ENCODE assay signal across 11 mouse cellular contexts in the genomic region with DNA sequence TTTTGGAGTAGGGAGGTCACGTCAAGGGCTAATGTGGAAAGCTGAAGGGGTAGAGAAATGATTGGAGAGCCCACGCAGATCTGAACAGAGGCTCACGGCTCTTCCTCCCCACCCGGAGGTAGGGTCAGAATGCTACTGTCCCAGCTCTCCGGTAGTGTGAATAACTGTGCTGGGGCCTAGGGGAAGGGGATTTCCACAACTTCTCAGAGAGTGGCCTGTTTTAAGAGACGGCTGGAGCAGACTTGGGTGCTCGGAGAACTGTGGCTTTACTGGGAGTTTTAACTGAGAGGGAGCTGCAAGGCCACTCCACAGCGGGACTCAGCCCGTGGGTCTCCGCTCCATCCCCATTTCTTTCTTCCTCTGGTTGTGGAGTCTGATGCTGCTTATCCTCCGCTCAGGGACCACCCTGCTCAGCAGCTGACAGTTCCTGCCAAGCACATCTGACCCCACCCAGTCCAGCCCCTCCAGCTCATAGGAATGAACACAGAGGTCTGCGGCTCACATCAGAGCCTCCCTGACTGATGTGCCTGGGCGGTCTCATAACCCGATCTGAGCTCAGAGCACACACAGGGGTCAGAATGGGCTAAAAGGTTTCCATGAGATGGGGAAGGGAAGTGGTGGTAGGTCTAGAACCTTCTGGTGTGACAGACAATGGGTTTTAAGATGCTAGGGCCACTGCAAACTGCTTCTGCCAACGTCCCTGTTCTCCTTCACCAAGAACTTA. TPM values are rescaled to one million over a fixed set of nuclear protein-coding genes. Genes with fewer than 3 reads are reported as not detected.
DNase-seq lines count a peak whose midpoint lies in the region; ATAC-seq and TF ChIP-seq lines count a peak whose summit lies in the region.
"Had no signal": no experiment of that assay in that cellular context is flagged by ENCODE, and none has a peak within 500 bp of the region (broad histone marks: within the 10 kb centered on the region; RNA-seq: fewer than 3 reads in every experiment).

No protein-coding gene starts in this region.

- no peaks in the 10 kb centered on the region for H3K27me3 ChIP-seq in heart, embryonic 13.5 days (replicated peaks)
- H3K27me3 ChIP-seq in lung, embryonic 14.5 days (ENCODE audit: insufficient read depth, low read length): no peaks in the 10 kb centered on the region
- no peaks in the 10 kb centered on the region for H3K27me3 ChIP-seq in embryonic facial prominence, embryonic 10.5 days (replicated peaks; ENCODE audit: low read depth, poor library complexity, severe bottlenecking)
- no peaks in the 10 kb centered on the region for H3K27me3 ChIP-seq in limb, embryonic 15.5 days
- H3K27me3 ChIP-seq: liver, embryonic 13.5 days had no signal

- 53% methylated on average over 15 of the region's 15 CpGs for WGBS in heart, embryonic 13.5 days
- WGBS in lung, embryonic 14.5 days: 47% methylated on average over 15 of the region's 15 CpGs
- WGBS in embryonic facial prominence, embryonic 10.5 days: 70% methylated on average over 15 of the region's 15 CpGs
- WGBS in limb, embryonic 15.5 days: 72% methylated on average over 15 of the region's 15 CpGs

- peaks cover 32% of the 10 kb centered on the region for H3K4me1 ChIP-seq in heart, embryonic 13.5 days
- H3K4me1 ChIP-seq in lung, embryonic 14.5 days (ENCODE audit: insufficient read depth): peaks cover 5% of the 10 kb centered on the region; the same call in 1 of the 2 replicates
- H3K4me1 ChIP-seq in embryonic facial prominence, embryonic 10.5 days: peaks cover 37% of the 10 kb centered on the region
- peaks cover 22% of the 10 kb centered on the region for H3K4me1 ChIP-seq in limb, embryonic 15.5 days

- DNase-seq in heart, adult 18-20 months: no peak
- no peak for DNase-seq in lung, embryonic 14.5 days
- no peak for DNase-seq in lung, adult 18-20 months
- peak; percentile 10 for DNase-seq in embryonic facial prominence, embryonic 10.5 days (ENCODE audit: low spot score)
- no peak for DNase-seq in c-Kit-positive CD71-positive TER-119-positive erythroid progenitor cells, embryonic 14.5 days (ENCODE audit: low spot score)
- DNase-seq in cerebellum, adult 11 months: no peak
- DNase-seq: adrenal gland, adult 2 months; liver, embryonic 13.5 days; right cerebral cortex, postnatal 14 days had no signal

- no peak for TF ChIP-seq CTCF in lung, embryonic 14.5 days (IDR thresholded peaks at IDR 0.05; ENCODE audit: low read depth)

- no peak overlapping the region for H3K4me3 ChIP-seq in heart, embryonic 13.5 days
- H3K4me3 ChIP-seq in lung, embryonic 14.5 days (ENCODE audit: low read depth, low read length): no peak overlapping the region
- no peak overlapping the region for H3K4me3 ChIP-seq in embryonic facial prominence, embryonic 10.5 days
- no peak overlapping the region for H3K4me3 ChIP-seq in limb, embryonic 15.5 days
- H3K4me3 ChIP-seq: liver, embryonic 13.5 days had no signal

- no peak; the same call in 1 of the 2 replicates for ATAC-seq in heart, embryonic 13.5 days (ENCODE audit: extremely low read depth, insufficient number of reproducible peaks, low FRiP score, low TSS enrichment)
- ATAC-seq in lung, embryonic 14.5 days (ENCODE audit: insufficient read depth): no peak; the same call in 1 of the 2 replicates
- no peak for ATAC-seq in limb, embryonic 15.5 days (ENCODE audit: insufficient number of reproducible peaks, low FRiP score, low TSS enrichment, low read depth)

- peaks cover 51% of the 10 kb centered on the region for H3K36me3 ChIP-seq in heart, embryonic 13.5 days
- H3K36me3 ChIP-seq in lung, embryonic 14.5 days (ENCODE audit: insufficient read depth): peaks cover 25% of the 10 kb centered on the region; the same call in 1 of the 2 replicates
- peaks cover 28% of the 10 kb centered on the region for H3K36me3 ChIP-seq in embryonic facial prominence, embryonic 10.5 days (replicated peaks)
- peaks cover 39% of the 10 kb centered on the region for H3K36me3 ChIP-seq in limb, embryonic 15.5 days

- H3K9ac ChIP-seq in heart, embryonic 13.5 days: 0 out of 2 replicates have a peak overlapping the region, but pooled peaks have one; percentile 37
- H3K9ac ChIP-seq in lung, embryonic 14.5 days: 0 out of 2 replicates have a peak overlapping the region, but pooled peaks have one; percentile 8
- H3K9ac ChIP-seq in limb, embryonic 15.5 days: no peak overlapping the region
- H3K9ac ChIP-seq: liver, embryonic 13.5 days had no signal

- no peak overlapping the region for H3K4me2 ChIP-seq in heart, embryonic 13.5 days
- no peak overlapping the region for H3K4me2 ChIP-seq in lung, embryonic 14.5 days
- no peak overlapping the region for H3K4me2 ChIP-seq in limb, embryonic 15.5 days
- H3K4me2 ChIP-seq: liver, embryonic 13.5 days had no signal

- H3K27ac ChIP-seq in heart, embryonic 13.5 days (replicated peaks): peak overlapping the region; percentile 45
- peak overlapping the region; percentile 0; the same call in 1 of the 2 replicates for H3K27ac ChIP-seq in lung, embryonic 14.5 days (ENCODE audit: low read depth)
- peak overlapping the region; percentile 65 for H3K27ac ChIP-seq in embryonic facial prominence, embryonic 10.5 days (replicated peaks)
- peak overlapping the region; percentile 30; the same call in 1 of the 2 replicates for H3K27ac ChIP-seq in limb, embryonic 15.5 days
- H3K27ac ChIP-seq: liver, embryonic 13.5 days had no signal

- no peaks in the 10 kb centered on the region for H3K9me3 ChIP-seq in heart, embryonic 13.5 days
- no peaks in the 10 kb centered on the region for H3K9me3 ChIP-seq in lung, embryonic 14.5 days (ENCODE audit: low read depth, low read length)
- no peaks in the 10 kb centered on the region for H3K9me3 ChIP-seq in embryonic facial prominence, embryonic 10.5 days
- H3K9me3 ChIP-seq in limb, embryonic 15.5 days: no peaks in the 10 kb centered on the region
- H3K9me3 ChIP-seq: liver, embryonic 13.5 days had no signal

RNA-seq across cellular contexts. Expression of gene Lgals9, which starts 30.0 kb away (rescaled TPM):
- 60.2 and 67.9 TPM in 2 replicates for polyA plus RNA-seq in heart, embryonic 13.5 days (2015; fragmentation: Nextera tagmentation; extraction: Ambion mirVana)
- 10 to 100 TPM; 19.5 to 22.5 TPM for total RNA-seq in heart, adult 18-20 months (2021)
- polyA plus RNA-seq in lung, embryonic 14.5 days (2014; fragmentation: Nextera tagmentation; extraction: Ambion mirVana): 23.9 and 25.7 TPM in 2 replicates
- polyA plus RNA-seq in embryonic facial prominence, embryonic 10.5 days (2016; fragmentation: Nextera tagmentation; extraction: Ambion mirVana): 2.3 and 2.8 TPM in 2 replicates
- polyA plus RNA-seq in limb, embryonic 15.5 days (2015; fragmentation: Nextera tagmentation; extraction: Ambion mirVana): 45.9 and 51.0 TPM in 2 replicates

Comparison
In these comparisons a context has a peak if more than half of its experiments do, and no peak if none do; other contexts are left out.
1. H3K27ac ChIP-seq: peak in every context shown above with its lines; median percentile 65 in embryonic facial prominence, embryonic 10.5 days; 45 in heart, embryonic 13.5 days; 30 in limb, embryonic 15.5 days; 0 in lung, embryonic 14.5 days.